Mouse (Mus musculus): ENCODE measurements around the gene Zfp385b.

The Zfp385b gene

DNA sequence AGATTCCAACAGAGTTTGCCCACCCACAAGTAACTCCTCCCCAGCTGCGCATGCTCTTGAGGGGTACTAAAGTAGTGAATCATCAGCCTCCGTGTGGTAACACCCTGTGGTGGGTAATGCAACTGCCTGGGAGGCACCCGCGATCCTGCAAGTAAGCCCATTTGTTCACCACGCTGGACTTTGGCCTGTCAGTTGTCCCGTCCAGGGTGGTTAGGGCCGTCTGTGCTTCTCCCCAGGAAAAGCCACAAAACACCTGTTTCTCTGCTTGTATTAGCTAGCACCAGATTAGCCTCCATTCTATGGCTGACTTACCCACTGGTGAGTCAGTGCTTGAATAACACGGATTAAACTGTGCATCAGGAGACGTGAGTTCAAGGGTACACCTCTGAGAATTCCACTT, 442.6 kb downstream of the Zfp385b start:
- no peak for DNase-seq (ENCODE audit: low spot score)

DNA sequence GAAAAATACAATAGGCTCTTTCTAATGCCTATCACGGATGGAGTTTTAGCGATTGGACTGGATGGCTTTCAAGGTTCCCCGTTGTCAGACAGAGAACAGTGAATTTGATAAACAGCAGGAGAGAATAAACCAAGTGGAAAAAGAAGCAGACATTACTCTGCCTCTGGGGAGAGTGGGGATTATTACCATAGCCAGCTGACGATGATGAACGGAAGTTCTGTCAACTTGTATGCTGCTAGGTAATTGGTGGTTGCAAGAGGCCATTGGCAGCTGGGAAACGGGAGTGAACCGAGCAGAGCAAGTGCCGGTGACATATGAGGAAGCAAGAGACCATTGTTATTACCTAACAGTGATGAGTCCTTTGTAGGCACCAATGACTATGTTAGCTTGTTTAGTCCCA, 444.3 kb downstream of the Zfp385b start:
- DNase-seq (ENCODE audit: low spot score), result no peak

DNA sequence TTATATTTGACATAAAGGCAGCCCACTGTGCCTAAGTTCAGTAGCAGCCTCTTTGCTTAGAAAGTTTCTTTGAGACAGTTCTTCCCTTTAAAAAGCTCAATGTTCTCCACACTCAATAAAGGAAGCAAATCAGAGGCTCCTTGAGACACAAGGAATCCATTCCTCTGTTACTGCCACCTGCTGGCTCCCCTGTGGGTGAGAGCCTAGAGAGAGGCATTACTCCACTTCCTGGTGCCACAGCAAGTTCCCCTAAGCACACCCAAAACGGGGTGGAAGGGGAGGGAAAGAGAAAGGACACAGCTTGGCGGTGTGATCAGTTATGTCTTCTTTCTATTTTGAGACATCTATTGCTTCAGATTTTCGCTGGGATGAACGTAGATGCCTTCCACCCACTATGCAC, 450.3 kb downstream of the Zfp385b start:
- DNase-seq (ENCODE audit: low spot score), result no peak
